Mouse (Mus musculus) neural tube, embryonic 14.5 days (tissue): ENCODE results near the gene Dctn3. TPM values are rescaled to one million over a fixed set of nuclear protein-coding genes. Genes with fewer than 3 reads are reported as not detected.
"Not testable (repeated sequence)": the region's sequence is repeated elsewhere in the genome, so short reads cannot be mapped to it uniquely, and the experiment has no call there.

Experiments used
- ATAC-seq: fragments of 200-750 bp; cut with Nextera tagmentation; 2 replicates; pipeline ENCODE4 v1.8.0; 2017; ENCODE audit warnings: low read depth, mild to moderate bottlenecking, moderate TSS enrichment, moderate library complexity
- H3K27ac ChIP-seq: fragments of 300-500 bp; sonication (generic); 2 replicates; pipeline ENCODE4 v1.5.1; 2014; ENCODE audit warnings: low read depth, mild to moderate bottlenecking, control low read depth, low read length, moderate library complexity, mixed read lengths
- H3K27me3 ChIP-seq: fragments of 300-500 bp; sonication (generic); 2 replicates; pipeline ENCODE4 v1.6.1; 2014; ENCODE audit warnings: low read length; ENCODE audit not compliant: control insufficient read depth, insufficient read depth
- H3K36me3 ChIP-seq: fragments of 300-500 bp; sonication (generic); 2 replicates; pipeline ENCODE4 v1.6.1; 2014; ENCODE audit warnings: low read length, mixed read lengths; ENCODE audit not compliant: control insufficient read depth, insufficient read depth
- H3K4me1 ChIP-seq: fragments of 300-500 bp; sonication (generic); 2 replicates; pipeline ENCODE4 v1.6.1; 2014; ENCODE audit warnings: low read length; ENCODE audit not compliant: control insufficient read depth, insufficient read depth
- H3K4me2 ChIP-seq: fragments of 300-500 bp; sonication (generic); 2 replicates; pipeline ENCODE4 v1.6.1; 2014; ENCODE audit warnings: mild to moderate bottlenecking, low read depth, low read length, control low read depth
- H3K4me3 ChIP-seq: fragments of 300-500 bp; sonication (generic); 2 replicates; pipeline ENCODE4 v1.5.1; 2014; ENCODE audit warnings: low read depth, low read length, control low read depth, mixed read lengths
- H3K9ac ChIP-seq: fragments of 300-500 bp; sonication (generic); replicated peaks from 2 replicates; pipeline ENCODE4 v1.6.1; 2014; ENCODE audit warnings: low read depth, mild to moderate bottlenecking, control low read depth, low read length, mixed read lengths
- H3K9me3 ChIP-seq: fragments of 300-500 bp; sonication (generic); 2 replicates; pipeline ENCODE4 v1.6.1; 2016; ENCODE audit warnings: low read length; ENCODE audit not compliant: control insufficient read depth
- WGBS: fragments of 180-500 bp; shearing (Covaris S2); extraction: QIAGEN DNeasy Blood & Tissue Kit; methylation state at CpG from one replicate; pipeline ENCODE4 v1.1.7; 2014; 5-methylcytosine and 5-hydroxymethylcytosine counted together
- polyA plus RNA-seq: library from polyadenylated mRNA; unstranded; fragments of >200 nt; fragmentation: Nextera tagmentation; extraction: Ambion mirVana; gene quantifications from 2 replicates; pipeline ENCODE4 v1.2.1, GENCODE M21; 2014

Dctn3 gene
- polyA plus RNA-seq, 1 experiment from 2014 or later: 281 TPM

GRCm38 (mm10) chr4:41684131-41684930, 38.6 kb downstream of the Dctn3 start:
- not testable (repeated sequence) for H3K9me3 ChIP-seq, H3K4me1 ChIP-seq, H3K9ac ChIP-seq, H3K27me3 ChIP-seq, H3K4me3 ChIP-seq, H3K27ac ChIP-seq, H3K36me3 ChIP-seq
- WGBS: 3% methylated on average over 20 of the region's 27 CpGs
- ATAC-seq: peak; percentile 47; the same call in 1 of the 2 replicates
- peak overlapping the region; percentile 8; the same call in 1 of the 2 replicates for H3K4me2 ChIP-seq

GRCm38 (mm10) chr4:41683303-41683702, 39.7 kb downstream of the Dctn3 start:
- H3K36me3 ChIP-seq, H3K9me3 ChIP-seq, H3K4me2 ChIP-seq, H3K27ac ChIP-seq, H3K4me3 ChIP-seq, H3K9ac ChIP-seq, H3K27me3 ChIP-seq: not testable (repeated sequence)
- ATAC-seq: peak; percentile 21
- H3K4me1 ChIP-seq: peaks cover 11% of the 10 kb centered on the region
- WGBS: 0% methylated on average over 2 of the region's 27 CpGs

- Histone ChIP-seq H3K9ac (no peak overlapping the region), H3K27ac (0 out of 2 replicates have a peak overlapping the region, but pooled peaks have one; percentile 16)
Measured at GRCm38 (mm10) chr4:41682789-41683188, 40.2 kb downstream of the Dctn3 start.

GRCm38 (mm10) chr4:41681947-41682346, 41.0 kb downstream of the Dctn3 start:
- H3K9me3 ChIP-seq: no peaks in the 10 kb centered on the region
- no peak overlapping the region for H3K4me2 ChIP-seq
- H3K27ac ChIP-seq: no peak overlapping the region
- no peak overlapping the region for H3K9ac ChIP-seq
- no peak for ATAC-seq
- H3K36me3 ChIP-seq: no peaks in the 10 kb centered on the region
- H3K4me1 ChIP-seq: peaks cover 21% of the 10 kb centered on the region
- no peaks in the 10 kb centered on the region for H3K27me3 ChIP-seq
- WGBS: 66% methylated on average over 10 of the region's 10 CpGs
- no peak overlapping the region for H3K4me3 ChIP-seq

More at GRCm38 (mm10) chr4:41682789-41683188, 40.2 kb downstream of the Dctn3 start:
- 24% methylated on average over 6 of the region's 6 CpGs for WGBS
- Histone ChIP-seq H3K9me3 (no peaks in the 10 kb centered on the region), H3K4me1 (peaks cover 13% of the 10 kb centered on the region), H3K27me3 (no peaks in the 10 kb centered on the region), H3K4me3 (no peak overlapping the region), H3K4me2 (no peak overlapping the region), H3K36me3 (no peaks in the 10 kb centered on the region)
- no peak for ATAC-seq

- Histone ChIP-seq H3K27me3 (no peaks in the 10 kb centered on the region), H3K4me3 (no peak overlapping the region), H3K27ac (no peak overlapping the region), H3K36me3 (no peaks in the 10 kb centered on the region), H3K4me1 (peaks cover 27% of the 10 kb centered on the region), H3K9me3 (no peaks in the 10 kb centered on the region), H3K4me2 (no peak overlapping the region), H3K9ac (no peak overlapping the region)
- no peak for ATAC-seq
- 59% methylated on average over 4 of the region's 4 CpGs for WGBS
Measured at GRCm38 (mm10) chr4:41681176-41681575, 41.8 kb downstream of the Dctn3 start.

GRCm38 (mm10) chr4:41679291-41679690, 43.7 kb downstream of the Dctn3 start:
- Histone ChIP-seq H3K4me2 (no peak overlapping the region), H3K4me3 (no peak overlapping the region), H3K36me3 (no peaks in the 10 kb centered on the region), H3K27ac (peak overlapping the region; percentile 1; the same call in 1 of the 2 replicates), H3K9me3 (no peaks in the 10 kb centered on the region), H3K9ac (no peak overlapping the region), H3K4me1 (peaks cover 38% of the 10 kb centered on the region), H3K27me3 (no peaks in the 10 kb centered on the region)
- WGBS: 38% methylated on average over 1 of the region's 2 CpGs
- no peak for ATAC-seq

- no peaks in the 10 kb centered on the region for H3K9me3 ChIP-seq
Measured at GRCm38 (mm10) chr4:41678863-41679262, 44.1 kb downstream of the Dctn3 start.

GRCm38 (mm10) chr4:41677006-41677629, 45.9 kb downstream of the Dctn3 start:
- H3K27ac ChIP-seq: peak overlapping the region; percentile 64; the same call in 1 of the 2 replicates
- ATAC-seq: peak; percentile 79
- no peaks in the 10 kb centered on the region for H3K27me3 ChIP-seq
- no peak overlapping the region for H3K4me3 ChIP-seq
- no peak overlapping the region for H3K9ac ChIP-seq
- H3K36me3 ChIP-seq: no peaks in the 10 kb centered on the region
- no peak overlapping the region for H3K4me2 ChIP-seq
- H3K9me3 ChIP-seq: no peaks in the 10 kb centered on the region
- peaks cover 45% of the 10 kb centered on the region for H3K4me1 ChIP-seq
- WGBS: 31% methylated on average over 13 of the region's 13 CpGs

More at GRCm38 (mm10) chr4:41678863-41679262, 44.1 kb downstream of the Dctn3 start:
- no peak overlapping the region for H3K4me3 ChIP-seq
- no peak overlapping the region for H3K9ac ChIP-seq
- peak overlapping the region; percentile 1; the same call in 1 of the 2 replicates for H3K27ac ChIP-seq
- no peaks in the 10 kb centered on the region for H3K36me3 ChIP-seq
- no peaks in the 10 kb centered on the region for H3K27me3 ChIP-seq
- H3K4me1 ChIP-seq: peaks cover 38% of the 10 kb centered on the region
- no peak overlapping the region for H3K4me2 ChIP-seq
- ATAC-seq: no peak
- WGBS: 75% methylated on average over 6 of the region's 6 CpGs
